Mouse (Mus musculus) heart, adult 2 months (tissue): ENCODE measurements around the gene Cgref1.
A peak's percentile ranks its signal among the peaks of the same experiment; 100 is the strongest.

Experiments
- CTCF ChIP-seq: fragments of 200-600 bp; IDR thresholded peaks from 2 replicates; pipeline ENCODE4 v1.8.1; 2022; ENCODE audit warnings: antibody characterized with exemption, mild to moderate bottlenecking, moderate library complexity
- EP300 ChIP-seq: fragments of 200-500 bp; IDR thresholded peaks from 2 replicates; pipeline ENCODE4 v1.6.1; 2011; ENCODE audit warnings: low read depth, low read length, control low read depth; ENCODE audit not compliant: insufficient read depth
- POLR2A ChIP-seq: fragments of 200-500 bp; IDR thresholded peaks from 2 replicates; pipeline ENCODE4 v1.6.1; 2011; ENCODE audit warnings: mild to moderate bottlenecking, low read depth, low read length, control low read depth; ENCODE audit not compliant: insufficient read depth

- TF ChIP-seq CTCF (no peak), POLR2A (0 out of 2 replicates have a peak, but pooled peaks have one; percentile 17), EP300 (0 out of 2 replicates have a peak, but pooled peaks have one; percentile 34)
Observed at GRCm38 (mm10) chr5:30909300-30909659, 36.1 kb downstream of the Cgref1 start.
